Mouse (Mus musculus): Measurements from ENCODE around the gene Gpr161.

DNA sequence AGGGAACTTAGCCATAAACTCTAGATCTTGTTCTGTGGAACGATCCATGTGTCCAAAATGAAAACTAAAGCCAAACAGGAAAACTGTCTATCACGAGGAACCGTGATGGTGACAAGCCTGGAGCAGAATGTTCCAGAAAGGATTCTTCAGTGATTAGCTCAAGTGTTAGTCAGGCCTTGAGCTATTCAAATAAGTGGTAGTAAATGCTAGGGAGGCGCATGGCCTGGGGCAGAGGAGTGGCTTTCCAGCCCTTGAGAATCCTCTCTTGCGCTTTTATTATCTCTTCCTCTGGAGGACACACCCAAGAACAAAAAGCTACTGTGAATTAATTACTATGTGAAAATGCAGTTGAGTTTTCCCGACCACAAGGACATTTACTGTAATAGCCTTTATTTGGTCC lies 4.0 kb upstream of the Gpr161 start:
- no peak for TF ChIP-seq CTCF (IDR thresholded peaks at IDR 0.05; ENCODE audit: low read depth)
- no peak for TF ChIP-seq EP300 (IDR thresholded peaks at IDR 0.05; ENCODE audit: low read depth)

Measured in liver, embryonic 14.5 days (tissue).